Mouse (Mus musculus): ENCODE data around the gene Fam118b. TPM values are rescaled to one million over a fixed set of nuclear protein-coding genes. Genes with fewer than 3 reads are reported as not detected.

The Fam118b gene
- polyA plus RNA-seq, 1 experiment from 2014 or later: 69.3 TPM

GRCm38 (mm10) chr9:35187351-35187903 is 80.2 kb downstream of the Fam118b start:
- no peak for ATAC-seq (ENCODE audit: low FRiP score, low read depth)
- H3K9ac ChIP-seq (replicated peaks): no peak overlapping the region
- 89% methylated on average over 10 of the region's 10 CpGs for WGBS

DNA sequence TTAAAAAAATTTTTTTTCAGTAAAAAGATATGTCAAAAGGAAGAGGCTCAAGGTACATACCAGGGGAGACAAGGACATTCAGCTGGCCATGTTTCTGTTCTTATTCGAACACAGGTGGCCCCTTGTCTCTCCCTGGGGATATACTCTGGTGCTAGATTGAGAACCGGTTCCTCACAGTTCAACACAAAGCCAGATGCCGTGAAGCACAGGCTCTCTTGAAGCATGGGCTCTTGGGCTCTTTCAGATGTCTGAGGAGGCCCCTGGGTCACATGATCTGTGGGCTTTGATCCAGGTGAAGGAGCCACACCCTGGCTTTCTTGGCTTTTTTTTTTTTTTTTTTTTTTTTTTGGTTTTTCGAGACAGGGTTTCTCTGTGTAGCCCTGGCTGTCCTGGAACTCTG is 81.2 kb downstream of the Fam118b start:
- Histone ChIP-seq H3K27ac (replicated peaks) (no peak overlapping the region), H3K4me2 (replicated peaks) (no peak overlapping the region), H3K9ac (replicated peaks) (no peak overlapping the region), H3K9me3 (no peaks in the 10 kb centered on the region), H3K4me1 (no peaks in the 10 kb centered on the region), H3K36me3 (peaks cover 28% of the 10 kb centered on the region), H3K4me3 (no peak overlapping the region), H3K27me3 (no peaks in the 10 kb centered on the region)
- 91% methylated on average over 3 of the region's 4 CpGs for WGBS
- no peak for ATAC-seq (ENCODE audit: low FRiP score, low read depth)

More at GRCm38 (mm10) chr9:35187351-35187903, 80.2 kb downstream of the Fam118b start:
- Histone ChIP-seq H3K36me3 (peaks cover 28% of the 10 kb centered on the region), H3K4me2 (replicated peaks) (no peak overlapping the region), H3K4me1 (no peaks in the 10 kb centered on the region), H3K4me3 (no peak overlapping the region), H3K27ac (replicated peaks) (no peak overlapping the region), H3K27me3 (no peaks in the 10 kb centered on the region), H3K9me3 (no peaks in the 10 kb centered on the region)

DNA sequence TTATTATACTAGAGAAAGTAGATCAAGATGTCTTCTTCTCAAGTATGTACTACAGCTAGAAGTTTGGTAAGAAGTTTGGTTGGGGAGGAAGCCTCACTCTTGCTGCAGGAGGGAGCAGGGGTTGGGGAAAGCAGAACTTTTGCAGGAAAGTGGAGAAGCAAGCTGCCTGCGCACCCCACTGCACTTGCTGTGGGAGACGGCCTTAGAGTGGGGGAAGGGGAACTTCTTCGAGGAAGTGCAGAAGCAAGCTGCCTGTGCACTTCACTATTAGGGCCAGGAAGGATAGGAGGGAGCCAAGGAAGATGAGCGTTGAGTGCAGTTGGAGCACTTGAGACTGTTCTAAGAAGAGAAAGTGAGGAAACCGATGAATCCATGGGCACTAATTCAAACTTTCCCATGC is 84.2 kb downstream of the Fam118b start:
- Histone ChIP-seq H3K36me3 (peaks cover 16% of the 10 kb centered on the region), H3K4me3 (no peak overlapping the region), H3K9me3 (no peaks in the 10 kb centered on the region), H3K4me1 (no peaks in the 10 kb centered on the region), H3K27ac (replicated peaks) (no peak overlapping the region), H3K27me3 (no peaks in the 10 kb centered on the region), H3K4me2 (replicated peaks) (no peak overlapping the region), H3K9ac (replicated peaks) (no peak overlapping the region)
- no peak for ATAC-seq (ENCODE audit: low FRiP score, low read depth)
- WGBS: 74% methylated on average over 5 of the region's 5 CpGs

DNA sequence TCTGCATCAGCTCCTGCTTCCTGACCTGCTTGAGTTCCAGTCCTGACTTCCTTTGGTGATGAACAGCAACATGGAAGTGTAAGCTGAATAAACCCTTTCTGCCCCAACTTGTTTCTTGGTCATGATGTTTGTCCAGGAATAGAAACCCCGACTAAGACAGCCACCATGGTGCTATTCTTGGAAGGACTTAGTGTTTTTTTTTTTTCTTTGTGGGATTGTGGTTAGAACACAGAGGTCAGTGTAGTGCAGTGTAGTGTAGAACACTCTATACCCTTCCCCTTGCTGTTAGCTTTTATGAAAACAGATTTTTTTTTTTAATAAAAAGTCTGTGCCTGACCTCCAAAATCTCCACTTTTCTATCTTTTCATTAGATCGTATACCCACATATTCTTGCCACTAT is 84.8 kb downstream of the Fam118b start:
- no peaks in the 10 kb centered on the region for H3K4me1 ChIP-seq
- H3K27me3 ChIP-seq: no peaks in the 10 kb centered on the region
- no peak for ATAC-seq (ENCODE audit: low FRiP score, low read depth)
- peaks cover 11% of the 10 kb centered on the region for H3K36me3 ChIP-seq
- no peak overlapping the region for H3K27ac ChIP-seq (replicated peaks)
- no peaks in the 10 kb centered on the region for H3K9me3 ChIP-seq
- H3K4me3 ChIP-seq: no peak overlapping the region
- H3K9ac ChIP-seq (replicated peaks): no peak overlapping the region
- H3K4me2 ChIP-seq (replicated peaks): no peak overlapping the region
- 80% methylated on average over 2 of the region's 2 CpGs for WGBS

GRCm38 (mm10) chr9:35176124-35176659 is 91.4 kb downstream of the Fam118b start:
- H3K9ac ChIP-seq (replicated peaks): peak overlapping the region; percentile 66; the same call in 1 of the 2 replicates
- H3K27ac ChIP-seq (replicated peaks): no peak overlapping the region
- WGBS: 52% methylated on average over 14 of the region's 14 CpGs

DNA sequence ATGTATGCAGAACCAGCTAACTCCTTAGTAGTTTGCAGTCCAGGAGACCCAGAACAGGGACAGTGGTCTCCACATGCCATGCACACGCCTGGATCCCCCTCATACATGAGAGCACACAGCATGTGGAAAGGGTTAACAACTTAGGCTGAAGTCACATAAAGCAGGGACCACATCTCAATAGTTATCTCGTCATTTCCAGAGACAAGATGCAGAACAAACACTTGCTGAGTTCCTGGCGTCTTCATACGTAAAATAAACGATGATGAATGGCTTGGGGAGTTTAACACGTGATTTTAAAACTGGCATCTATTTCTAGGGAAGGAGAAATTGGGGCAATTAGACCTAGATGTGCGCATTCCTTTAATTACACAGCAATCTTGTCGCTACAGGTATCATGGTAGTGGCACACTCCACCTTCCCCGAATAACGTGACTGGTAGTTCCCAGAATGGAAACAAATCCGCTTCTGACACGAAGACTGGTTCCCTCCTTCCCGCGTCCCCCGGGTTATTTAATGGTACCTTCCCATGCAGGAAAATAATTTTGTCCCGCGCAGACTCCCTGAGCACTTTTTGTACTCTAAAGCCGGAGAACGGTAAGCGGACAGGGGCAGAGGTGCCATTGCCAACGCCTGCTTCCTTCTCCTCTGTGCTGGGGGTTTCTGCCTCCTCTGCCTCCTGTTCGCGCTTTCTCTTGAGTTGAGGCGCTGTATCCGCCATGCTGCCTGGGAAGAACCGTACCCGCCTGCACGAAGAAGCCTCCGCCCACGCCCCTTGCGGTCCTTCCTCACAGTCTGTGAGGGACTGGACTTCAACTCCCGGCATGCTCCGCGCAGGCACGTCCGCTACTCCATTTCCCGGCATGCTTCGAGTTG is 92.1 kb downstream of the Fam118b start, which contains the start of gene Dcps:
Gene Dcps (minus strand): TSS at position 811 of the 873 bp plus-strand sequence.
- H3K4me3 ChIP-seq: peak within 1 kb of the TSS; percentile 67
- H3K27ac ChIP-seq (replicated peaks): peak within 1 kb of the TSS; percentile 82
- H3K27me3 ChIP-seq: no peaks in the 10 kb centered on the region
- peak; percentile 98 for ATAC-seq (ENCODE audit: low FRiP score, low read depth)
- under 1% methylated on average over 38 of the region's 38 CpGs for WGBS
- H3K9ac ChIP-seq (replicated peaks): peak within 1 kb of the TSS; percentile 66
- peak within 1 kb of the TSS; percentile 68 for H3K4me2 ChIP-seq (replicated peaks)
- H3K36me3 ChIP-seq: peaks cover 6% of the 10 kb centered on the region; the same call in 1 of the 2 replicates
- H3K9me3 ChIP-seq: no peaks in the 10 kb centered on the region
- H3K4me1 ChIP-seq: peaks cover 10% of the 10 kb centered on the region

More at GRCm38 (mm10) chr9:35176124-35176659, 91.4 kb downstream of the Fam118b start:
- no peaks in the 10 kb centered on the region for H3K9me3 ChIP-seq
- H3K36me3 ChIP-seq: no peaks in the 10 kb centered on the region
- ATAC-seq (ENCODE audit: low FRiP score, low read depth): peak; percentile 47
- H3K27me3 ChIP-seq: no peaks in the 10 kb centered on the region
- H3K4me1 ChIP-seq: peaks cover 10% of the 10 kb centered on the region
- H3K4me3 ChIP-seq: peak overlapping the region; percentile 67
- H3K4me2 ChIP-seq (replicated peaks): peak overlapping the region; percentile 68

DNA sequence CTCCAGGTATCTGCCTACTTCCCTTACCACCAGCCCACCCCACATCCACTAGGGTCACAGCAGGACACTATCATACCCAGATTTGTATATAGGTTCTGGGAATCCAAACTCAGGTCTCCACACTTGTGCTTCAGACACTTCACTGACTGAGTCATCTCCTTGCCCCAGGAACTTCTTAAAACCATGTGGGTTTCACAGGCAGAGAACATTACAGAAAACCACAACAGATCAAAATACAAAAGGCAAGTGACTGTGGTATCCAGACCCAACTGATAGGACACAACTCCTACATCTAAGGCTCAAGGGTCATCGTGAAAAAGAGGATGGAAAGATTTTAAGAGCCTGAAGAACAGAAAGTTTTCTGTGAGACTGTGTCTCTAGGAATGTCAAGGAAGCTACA is 94.3 kb downstream of the Fam118b start:
- peaks cover 13% of the 10 kb centered on the region for H3K36me3 ChIP-seq
- H3K4me1 ChIP-seq: peaks cover 10% of the 10 kb centered on the region
- H3K4me3 ChIP-seq: no peak overlapping the region
- no peaks in the 10 kb centered on the region for H3K27me3 ChIP-seq
- H3K4me2 ChIP-seq (replicated peaks): no peak overlapping the region
- no peak overlapping the region for H3K27ac ChIP-seq (replicated peaks)
- ATAC-seq (ENCODE audit: low FRiP score, low read depth): no peak
- no peaks in the 10 kb centered on the region for H3K9me3 ChIP-seq
- H3K9ac ChIP-seq (replicated peaks): no peak overlapping the region
- 82% methylated on average over 1 of the region's 1 CpGs for WGBS

- H3K27me3 ChIP-seq: no peaks in the 10 kb centered on the region
- peaks cover 24% of the 10 kb centered on the region for H3K4me1 ChIP-seq
- no peak overlapping the region for H3K4me3 ChIP-seq
- no peak overlapping the region for H3K4me2 ChIP-seq (replicated peaks)
- H3K9me3 ChIP-seq: no peaks in the 10 kb centered on the region
- H3K9ac ChIP-seq (replicated peaks): no peak overlapping the region
- no peak overlapping the region for H3K27ac ChIP-seq (replicated peaks)
- no peak for ATAC-seq (ENCODE audit: low FRiP score, low read depth)
- WGBS: 96% methylated on average over 7 of the region's 7 CpGs
- peaks cover 13% of the 10 kb centered on the region for H3K36me3 ChIP-seq
These were observed 97.5 kb downstream of the Fam118b start for GRCm38 (mm10) chr9:35170071-35170470.

Other genes starting within 250 kb of the Fam118b start
- gene St3gal4, start 148.5 kb downstream of the Fam118b start, polyA plus RNA-seq (2016; fragmentation: Nextera tagmentation; extraction: Ambion mirVana): 9.0 and 11.4 TPM in 2 replicates
- 85.1 and 87.2 TPM in 2 replicates for gene Dcps, start 91.7 kb downstream of the Fam118b start, polyA plus RNA-seq (2016; fragmentation: Nextera tagmentation; extraction: Ambion mirVana)
- 86.4 and 91.2 TPM in 2 replicates for gene Srpr, start 67.6 kb downstream of the Fam118b start, polyA plus RNA-seq (2016; fragmentation: Nextera tagmentation; extraction: Ambion mirVana)
- 11.2 and 12.4 TPM in 2 replicates for gene Tirap, start 67.5 kb downstream of the Fam118b start, polyA plus RNA-seq (2016; fragmentation: Nextera tagmentation; extraction: Ambion mirVana)
- gene Foxred1, start 56.8 kb downstream of the Fam118b start, polyA plus RNA-seq (2016; fragmentation: Nextera tagmentation; extraction: Ambion mirVana): 48.5 and 52.6 TPM in 2 replicates
- gene Rpusd4, start 60 bp upstream of the Fam118b start, polyA plus RNA-seq (2016; fragmentation: Nextera tagmentation; extraction: Ambion mirVana): 26.0 and 26.9 TPM in 2 replicates
- 19.7 and 22.8 TPM in 2 replicates for gene Cdon, start 153.3 kb upstream of the Fam118b start, polyA plus RNA-seq (2016; fragmentation: Nextera tagmentation; extraction: Ambion mirVana)